Mouse (Mus musculus) MEL (cell line): ENCODE data around the gene Ism1.

Experiments
- E2F4 ChIP-seq: IDR thresholded peaks from 2 replicates; pipeline ENCODE4 v1.6.1; 2011; ENCODE audit warnings: low read depth, low read length, improper control_type of control experiment, borderline replicate concordance
- GATA1 ChIP-seq: IDR thresholded peaks from 2 replicates; pipeline ENCODE4 v1.6.1; 2011; ENCODE audit warnings: low read depth, low read length, improper control_type of control experiment
- ZMIZ1 ChIP-seq: IDR thresholded peaks from 2 replicates; pipeline ENCODE4 v1.6.1; 2012; ENCODE audit warnings: low read depth, mild to moderate bottlenecking, inconsistent platforms, low read length, improper control_type of control experiment, moderate library complexity

GRCm38 (mm10) chr2:139689442-139690003 is 11.5 kb downstream of the Ism1 start:
- TF ChIP-seq ZMIZ1 (no peak), E2F4 (no peak), GATA1 (no peak)
